Mouse (Mus musculus) heart, adult 9 months (tissue): Measurements from ENCODE around the gene Echdc3.
A peak's percentile ranks its signal among the peaks of the same experiment; 100 is the strongest.

Experiments
- DNase-seq, 2 experiments: peaks; one replicate each; pipeline ENCODE4 v3.0.0; 2022; ENCODE audit warnings: low spot score in 2 of 2

The Echdc3 gene

DNA sequence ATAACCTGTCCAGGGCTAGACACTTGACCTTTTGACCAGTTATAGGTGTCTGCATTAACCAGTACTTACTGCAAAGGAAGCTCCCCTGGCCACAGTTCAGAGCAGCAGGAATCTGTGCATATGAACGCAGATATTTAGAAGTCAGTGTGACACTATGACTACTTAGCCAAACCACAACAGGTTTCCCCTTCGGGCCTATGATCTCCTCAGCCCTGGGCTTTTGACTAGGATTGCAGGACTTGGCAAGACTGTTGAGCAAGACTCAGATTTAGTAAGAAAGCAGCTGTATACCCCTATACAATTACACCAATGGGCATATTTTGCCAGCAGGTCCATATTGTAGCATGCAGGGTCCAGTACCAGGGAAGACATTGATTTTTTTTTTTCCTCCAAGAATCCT is 44.3 kb downstream of the Echdc3 start:
- no peak for DNase-seq

DNA sequence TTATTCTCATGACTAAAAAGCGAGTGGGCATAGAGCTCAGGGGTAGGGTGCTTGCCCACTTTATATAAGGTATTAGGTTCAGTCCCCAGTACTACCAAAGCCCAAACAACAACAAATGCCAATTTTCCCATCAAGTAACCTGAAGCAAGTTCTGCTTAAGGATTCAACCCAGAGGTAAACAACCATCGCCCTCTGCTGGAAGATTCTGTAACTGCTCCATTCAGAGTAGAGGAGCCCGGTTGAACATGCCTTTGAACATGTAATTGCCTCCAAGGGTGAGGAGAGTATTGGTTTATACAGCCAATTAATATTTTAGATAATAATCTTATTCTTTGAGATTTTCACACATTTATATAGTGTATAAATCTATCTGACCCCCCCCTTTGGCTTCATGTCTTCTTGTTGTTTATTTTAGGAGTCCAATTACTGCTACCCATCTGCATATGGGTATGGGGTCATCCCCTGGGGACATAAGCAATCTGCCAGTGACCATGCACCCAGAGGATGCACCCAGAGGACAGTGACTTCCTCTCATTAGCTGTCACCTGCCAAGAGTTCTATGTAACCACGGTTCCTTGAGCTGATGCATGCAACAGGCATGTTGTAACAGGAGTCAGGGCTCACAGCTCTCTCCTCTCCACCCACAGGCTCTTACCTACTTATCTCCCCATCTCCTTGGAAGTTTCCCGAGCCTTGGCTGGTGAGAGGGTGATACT is 44.8 kb downstream of the Echdc3 start:
- peak; percentile 19 to 59 for DNase-seq

DNA sequence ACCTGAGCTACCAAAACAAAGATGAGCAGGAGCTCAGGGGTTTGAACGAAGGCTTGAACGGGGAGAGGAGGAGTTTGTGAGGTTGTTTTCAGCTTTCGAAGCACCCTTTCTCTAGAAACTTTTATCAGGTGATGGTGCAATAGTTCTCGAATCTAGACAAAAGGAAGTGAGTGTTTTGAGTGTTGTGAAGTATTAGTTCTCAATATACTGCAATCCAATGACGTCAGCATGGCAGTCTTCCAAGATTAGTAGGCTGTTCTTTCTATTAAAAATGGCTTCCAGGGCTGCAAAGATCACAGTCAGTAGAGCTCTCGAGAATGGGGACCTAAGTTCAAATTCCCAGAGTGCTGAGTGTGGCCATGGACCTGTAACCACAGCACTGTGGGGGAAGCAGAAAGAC is 47.1 kb downstream of the Echdc3 start:
- peak; percentile 10 to 12 for DNase-seq

DNA sequence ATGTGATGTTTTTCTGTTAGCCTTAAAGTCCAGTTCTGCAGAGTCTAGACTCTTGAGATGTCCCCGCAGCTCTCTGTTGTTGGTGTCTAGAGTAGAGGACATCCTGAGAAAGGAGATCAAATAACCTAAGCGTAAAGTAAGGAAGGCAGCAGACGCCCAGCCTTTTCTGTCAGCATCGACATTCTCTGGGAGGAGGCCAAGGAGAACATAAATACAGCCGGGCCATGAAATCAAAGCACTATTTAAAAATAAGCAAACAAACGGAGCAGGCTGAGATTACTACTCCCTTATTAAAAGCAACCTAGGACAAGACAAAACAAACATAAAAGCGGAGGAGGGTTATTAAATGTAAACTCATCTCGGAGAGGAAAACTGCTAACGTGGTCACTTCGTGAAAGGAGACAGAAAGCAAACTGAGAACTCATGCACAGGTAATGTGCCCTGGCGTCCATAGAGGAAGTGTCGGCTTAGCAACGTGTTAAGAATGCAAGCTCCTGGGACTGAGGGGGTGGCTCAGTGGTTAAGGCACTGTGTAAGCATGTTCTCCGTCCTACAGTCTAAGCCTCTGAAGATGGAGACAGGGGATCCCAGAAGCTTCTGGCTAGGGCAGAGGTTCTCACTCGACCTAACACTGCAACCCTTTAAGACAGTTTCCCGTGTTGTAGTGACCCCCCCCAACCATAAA is 48.1 kb downstream of the Echdc3 start:
- no peak for DNase-seq

DNA sequence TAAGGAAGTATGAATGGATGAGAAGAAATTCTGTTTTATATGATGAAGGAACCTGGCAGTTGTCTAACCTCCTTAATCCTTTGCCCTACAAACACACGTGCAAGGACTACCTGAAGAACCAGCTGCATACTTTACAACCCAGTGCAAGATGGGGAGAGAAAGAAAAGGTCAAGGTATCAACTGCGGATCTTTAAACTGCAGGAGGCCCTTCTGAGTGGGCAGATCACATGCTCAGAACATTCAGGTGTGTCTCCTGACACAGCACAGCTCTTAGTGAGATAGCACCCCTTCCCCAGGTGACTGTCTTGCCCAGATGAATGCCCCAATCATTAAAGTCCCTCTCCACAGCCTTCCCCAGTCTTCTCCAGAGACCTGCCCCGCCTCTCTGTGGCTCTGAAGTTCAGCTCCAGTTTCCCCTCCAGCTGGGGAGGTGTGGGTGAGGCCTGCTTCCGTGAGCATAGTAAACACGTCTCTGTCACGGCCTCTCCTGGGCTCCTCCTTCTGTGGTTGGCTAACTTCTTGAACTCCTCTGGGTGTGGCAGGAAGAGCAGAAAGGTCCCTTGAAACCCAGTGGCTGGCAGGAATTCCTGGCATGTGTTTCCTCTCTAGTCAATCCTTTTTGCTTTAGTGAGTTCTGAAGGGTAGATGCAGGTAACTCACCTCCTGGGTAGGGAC is 50.3 kb downstream of the Echdc3 start:
- DNase-seq: peak; percentile 4 to 9

DNA sequence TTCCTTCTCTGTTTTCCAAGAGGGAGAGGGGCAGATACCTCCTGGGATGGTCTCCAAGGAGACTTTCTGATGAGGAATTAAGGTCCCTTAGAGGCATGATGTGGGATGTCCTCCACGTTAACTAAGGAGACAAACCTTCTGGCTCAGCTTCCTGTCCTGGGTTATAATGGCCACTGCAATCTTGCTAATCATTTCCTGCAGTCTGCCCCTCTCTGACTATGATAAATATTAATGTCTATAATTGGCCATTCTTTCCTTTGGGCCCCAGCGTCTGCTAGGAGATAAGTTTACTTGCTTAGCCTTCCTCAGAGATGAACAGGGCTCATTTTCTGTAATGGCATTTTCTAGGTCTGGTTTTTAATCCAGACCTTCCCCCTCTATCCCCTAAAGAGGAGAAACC is 53.1 kb downstream of the Echdc3 start:
- DNase-seq: no peak

DNA sequence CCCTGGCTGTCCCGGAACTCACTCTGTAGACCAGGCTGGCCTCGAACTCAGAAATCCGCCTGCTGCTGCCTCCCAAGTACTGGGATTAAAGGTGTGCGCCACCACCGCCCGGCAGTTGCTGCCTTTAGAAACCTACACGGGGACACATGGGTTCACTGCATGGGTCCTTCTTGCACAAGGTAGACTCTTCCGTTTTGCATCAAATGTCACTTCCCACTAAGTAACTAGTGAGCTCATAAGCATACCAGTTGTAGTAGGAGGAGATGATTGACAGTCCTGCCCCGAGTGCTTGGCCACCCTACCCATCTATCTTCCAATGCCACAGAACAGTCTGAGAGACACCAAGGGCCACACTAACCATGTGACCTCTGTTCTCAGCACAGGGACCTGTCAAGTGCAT is 53.6 kb downstream of the Echdc3 start:
- DNase-seq: no peak

DNA sequence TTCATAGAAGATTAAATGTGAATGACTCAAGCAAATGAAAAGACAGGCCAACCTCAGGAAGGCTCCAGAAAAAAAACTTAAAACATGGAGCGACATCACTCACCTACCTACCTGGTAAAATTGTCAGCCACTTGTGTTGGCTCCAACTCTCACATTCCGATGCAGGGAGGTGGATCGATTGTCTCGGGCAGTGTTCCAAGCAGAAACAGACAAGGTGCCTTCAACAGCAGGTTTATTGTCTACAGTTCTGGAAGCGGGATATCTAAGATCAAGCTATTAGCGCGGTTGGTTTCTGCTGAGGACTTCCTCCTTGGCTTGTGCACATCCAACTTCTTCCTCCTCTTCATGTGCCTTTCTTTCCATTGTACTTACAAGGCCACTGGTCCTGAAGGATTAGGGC is 55.2 kb downstream of the Echdc3 start:
- no peak for DNase-seq

DNA sequence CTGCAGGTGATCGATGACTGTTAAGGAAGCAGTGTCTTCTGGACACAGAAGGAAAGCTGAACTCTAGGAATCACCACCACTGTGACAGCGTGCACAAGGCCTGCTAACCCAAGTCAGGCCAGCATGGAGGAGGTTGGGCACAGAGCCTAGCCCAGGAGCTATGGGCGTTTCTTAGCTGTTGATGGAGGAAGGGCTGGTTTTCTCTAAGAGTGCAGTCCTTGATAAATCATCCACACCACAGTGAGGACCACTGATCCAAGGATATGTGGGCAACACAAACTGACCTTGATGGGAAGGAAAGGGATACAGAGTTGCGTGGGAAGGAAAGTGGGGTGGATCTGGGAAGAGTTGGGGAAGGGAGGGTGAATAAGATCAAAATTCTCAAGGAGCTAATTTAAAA is 55.6 kb downstream of the Echdc3 start:
- no peak for DNase-seq

DNA sequence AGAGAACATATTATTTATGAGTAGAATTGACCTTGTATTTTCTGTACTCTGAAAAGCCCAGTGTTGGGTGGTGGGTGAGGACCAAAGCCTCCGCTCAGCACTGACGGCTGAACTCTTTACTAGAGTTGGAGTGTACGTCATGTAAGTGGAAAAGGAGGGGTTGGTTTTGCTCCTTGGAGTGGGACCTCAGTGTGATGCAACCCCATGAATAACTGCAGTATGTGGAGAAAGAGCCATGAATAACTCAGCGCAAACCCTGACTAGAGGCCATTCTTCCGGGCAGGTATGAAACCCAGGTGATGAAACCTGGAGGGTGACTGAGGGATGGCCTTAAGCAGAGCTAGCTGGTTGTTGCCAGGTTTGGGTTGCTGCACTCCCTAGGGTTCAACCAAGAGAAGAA is 63.0 kb downstream of the Echdc3 start:
- DNase-seq: no peak

DNA sequence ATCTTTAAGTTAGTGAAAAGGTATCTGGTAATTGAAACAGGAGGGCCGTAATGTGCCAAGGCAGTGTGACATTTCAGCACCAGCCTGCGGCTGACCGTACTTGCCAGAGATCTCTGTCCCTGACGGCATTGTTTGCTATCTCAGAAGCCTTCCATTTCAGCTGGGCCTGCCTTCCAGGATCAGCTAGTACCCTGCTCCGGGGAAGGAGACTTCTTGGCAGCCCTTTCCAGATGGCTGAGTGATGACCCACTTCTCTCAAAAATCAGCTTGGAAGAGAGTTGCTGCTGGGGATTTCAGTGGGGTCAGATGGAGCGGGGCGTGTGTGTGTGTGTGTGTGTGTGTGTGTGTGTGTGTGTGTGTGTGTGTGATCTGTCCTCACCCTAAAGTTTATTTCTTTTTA is 65.9 kb downstream of the Echdc3 start:
- DNase-seq: no peak

DNA sequence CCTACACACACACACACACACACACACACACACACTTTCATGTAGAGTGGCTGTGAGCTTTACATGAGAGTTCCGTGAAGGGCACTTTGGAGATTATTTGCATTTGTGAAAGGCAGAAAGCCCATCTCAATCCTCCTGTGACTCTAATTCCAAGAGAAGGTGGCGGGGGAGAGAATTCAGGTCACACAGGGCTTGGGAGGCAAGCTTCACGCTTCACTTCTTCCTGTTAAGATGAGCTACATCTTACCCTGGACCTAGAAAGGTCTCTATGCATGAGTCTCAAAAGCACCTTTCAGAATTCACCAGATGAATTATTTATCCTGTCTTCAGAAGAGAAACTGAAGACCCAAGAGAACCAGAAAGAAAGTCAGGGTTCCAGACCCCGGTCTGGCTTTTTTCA is 66.6 kb downstream of the Echdc3 start:
- DNase-seq: no peak

DNA sequence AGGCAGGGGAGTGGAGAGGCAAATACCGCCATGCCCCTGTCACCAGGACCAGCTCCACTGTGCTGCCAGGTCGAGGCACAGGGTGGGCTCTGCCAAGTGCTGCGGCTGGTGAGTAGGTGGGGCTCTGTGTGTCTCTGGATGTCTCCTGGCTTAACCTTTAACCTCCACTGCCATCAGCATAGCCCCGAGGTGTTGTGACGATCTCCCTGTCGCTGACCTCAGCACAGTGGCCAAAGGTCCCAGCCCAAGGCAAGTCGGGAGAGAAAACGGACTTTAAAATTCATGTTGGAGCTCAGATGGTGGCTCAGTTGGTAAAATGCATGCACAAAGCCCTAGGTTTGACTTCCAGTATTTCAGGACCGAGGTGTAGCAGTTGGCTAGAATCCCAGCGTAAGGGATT is 67.2 kb downstream of the Echdc3 start:
- DNase-seq: no peak

DNA sequence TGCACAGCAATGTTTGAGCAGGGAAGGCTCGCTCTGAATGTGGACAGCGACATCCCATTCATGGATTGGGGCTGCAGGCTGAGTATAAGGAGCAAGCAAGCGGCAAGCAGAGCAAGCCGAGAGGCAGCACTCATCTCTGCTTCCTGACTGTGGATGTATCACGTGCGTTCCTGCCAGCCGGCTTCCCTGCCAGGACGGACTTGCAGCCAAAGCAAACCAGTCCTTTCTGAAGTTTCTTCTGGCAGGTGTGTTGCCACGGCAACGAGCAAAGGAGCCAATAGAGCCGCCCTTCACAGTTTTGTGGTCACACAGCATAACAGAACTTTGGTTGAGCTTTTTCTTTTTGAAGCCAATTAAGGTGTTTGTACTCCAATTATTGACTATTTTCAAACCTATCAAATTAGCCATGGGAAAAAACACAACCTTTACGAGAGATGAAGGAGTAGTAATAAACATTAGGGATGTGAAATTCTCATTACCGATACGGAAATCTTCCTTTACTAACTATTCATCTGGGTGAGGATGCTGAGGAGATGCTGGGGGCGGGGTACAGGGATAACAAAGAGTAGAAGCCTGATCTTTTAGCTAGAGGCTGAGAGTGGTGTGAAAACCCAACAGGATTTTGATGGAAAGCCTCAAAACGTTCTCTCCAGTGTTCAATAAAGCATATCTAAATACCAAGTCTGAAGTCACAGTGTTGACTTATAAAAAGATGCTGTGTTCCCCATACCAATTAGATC is 69.7 kb downstream of the Echdc3 start:
- DNase-seq: no peak

DNA sequence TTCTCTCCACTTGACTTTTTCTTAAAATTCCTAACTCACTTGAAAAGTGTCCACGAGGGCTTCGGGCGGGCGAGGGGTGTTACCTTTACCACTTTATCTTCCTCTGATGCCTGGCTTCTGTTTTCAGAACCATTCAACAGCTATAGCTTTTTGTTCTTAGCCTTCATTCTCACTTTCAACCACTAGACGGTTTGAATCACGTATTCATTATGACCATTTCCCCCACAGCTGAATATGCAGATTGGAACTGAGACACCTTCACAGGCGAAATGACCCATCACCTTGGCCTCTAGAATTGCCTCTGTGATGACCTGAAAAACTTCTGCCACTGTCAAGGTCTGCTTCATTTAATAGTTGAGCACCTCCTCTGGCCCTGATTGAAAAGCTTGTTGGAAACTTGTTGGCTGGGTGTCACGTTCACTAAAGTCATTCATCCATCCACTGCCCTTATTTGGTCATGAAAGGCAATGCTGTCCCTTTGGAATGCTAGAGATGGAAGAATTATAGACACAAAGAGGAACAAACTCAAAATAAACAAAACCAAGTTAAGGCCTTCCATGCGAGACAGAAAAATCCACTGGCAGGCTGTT is 72.2 kb downstream of the Echdc3 start:
- DNase-seq: no peak
